Mouse (Mus musculus) myocyte (in vitro differentiated cells): ENCODE data around the gene Emsy.

ENCODE experiments used
- CEBPB ChIP-seq: IDR thresholded peaks from 2 replicates; pipeline ENCODE4 v1.6.1; 2011; ENCODE audit warnings: mild to moderate bottlenecking, moderate library complexity; ENCODE audit not compliant: poor library complexity, insufficient read depth, severe bottlenecking
- MYOD1 ChIP-seq, 3 experiments: IDR thresholded peaks; one replicate each; pipeline ENCODE4 v1.6.1; 2011; ENCODE audit warnings: control low read depth in 2 of 3, low read depth in 2 of 3, mild to moderate bottlenecking in 2 of 3, moderate library complexity in 1 of 3; ENCODE audit not compliant: insufficient read length in 2 of 3, control insufficient read depth in 1 of 3
- POLR2A ChIP-seq: IDR thresholded peaks from one replicate; pipeline ENCODE4 v1.6.1; 2011; ENCODE audit warnings: low read depth, mild to moderate bottlenecking, control low read depth, moderate library complexity; ENCODE audit not compliant: insufficient read length
- SRF ChIP-seq: IDR thresholded peaks from one replicate; pipeline ENCODE4 v1.6.1; 2011; ENCODE audit warnings: low read depth; ENCODE audit not compliant: control insufficient read depth, insufficient read length
- TCF12 ChIP-seq: IDR thresholded peaks from one replicate; pipeline ENCODE4 v1.6.1; 2011; ENCODE audit warnings: mild to moderate bottlenecking, control low read depth; ENCODE audit not compliant: poor library complexity, insufficient read depth, severe bottlenecking

DNA sequence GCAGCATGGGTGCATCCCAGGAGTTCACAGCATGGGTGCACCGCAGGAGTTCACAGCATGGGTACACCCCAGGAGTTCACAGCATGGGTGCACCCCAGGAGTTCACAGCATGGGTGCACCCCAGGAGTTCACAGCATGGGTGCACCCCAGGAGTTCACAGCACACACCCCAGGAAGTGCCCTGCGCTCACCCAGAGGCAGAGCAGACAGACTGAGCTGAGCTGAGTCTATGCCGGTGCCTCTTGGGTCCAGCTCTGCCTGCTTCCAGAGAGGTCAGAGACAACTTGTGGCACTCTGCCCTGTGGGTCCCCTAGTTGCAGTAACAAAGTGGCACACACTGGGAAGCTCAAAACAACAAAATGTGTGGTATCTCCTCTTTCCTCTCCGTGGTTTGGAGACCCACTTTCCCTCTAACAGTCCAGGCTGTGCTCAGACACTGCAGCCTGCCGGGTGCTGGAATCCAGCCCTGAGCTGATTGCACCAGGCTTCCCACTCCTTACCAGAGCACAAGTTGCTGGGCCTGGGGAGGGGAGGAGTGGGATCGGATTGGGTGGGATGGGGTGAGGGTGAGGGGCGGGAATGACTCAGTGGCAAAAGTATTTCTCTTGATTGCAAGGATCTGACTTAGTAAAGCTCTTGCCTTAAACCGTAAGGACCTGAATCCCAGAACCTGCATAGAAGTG is 85.6 kb downstream of the Emsy start:
- TF ChIP-seq POLR2A: no peak
- TF ChIP-seq MYOD1 (IDR thresholded peaks at IDR 0.05; ENCODE audit: control insufficient read depth in 1 of 3, insufficient read length in 2 of 3, low read depth in 2 of 3): no peak
- TF ChIP-seq TCF12: no peak
- no peak for TF ChIP-seq SRF
- TF ChIP-seq CEBPB: no peak
